Mouse (Mus musculus) ovary, postnatal 10 days (tissue): ENCODE data around the gene Gm36864.
"Not testable (repeated sequence)": the region's sequence is repeated elsewhere in the genome, so short reads cannot be mapped to it uniquely, and the experiment has no call there.

Experiments used
- DNase-seq: peaks from one replicate; pipeline ENCODE4 v3.0.0; 2022; ENCODE audit warnings: low spot score

The Gm36864 gene

DNA sequence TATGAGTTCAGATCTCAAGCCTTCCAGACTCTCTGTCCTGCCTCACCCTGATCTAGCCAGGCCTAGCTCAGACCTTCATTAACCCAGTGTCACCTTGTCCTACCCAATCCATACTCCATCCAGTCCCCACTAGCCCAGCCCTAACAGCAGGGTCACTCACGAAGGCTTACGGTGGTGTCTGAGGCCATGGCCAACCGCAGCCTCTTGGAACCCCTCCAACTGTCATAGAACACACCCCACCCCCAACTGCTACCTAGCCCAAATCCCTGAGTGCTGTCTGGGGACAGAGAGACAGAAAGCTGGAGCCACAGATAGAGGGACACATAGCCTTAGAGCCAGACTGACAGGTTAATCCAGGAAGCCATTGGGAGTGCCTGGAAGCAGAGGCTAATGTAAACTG lies at the start of gene Gm36864:
Gene Gm36864 (plus strand): TSS at position 269 of the 400 bp plus-strand sequence.
- DNase-seq: no peak

GRCm38 (mm10) chr7:44186516-44186915 lies 49.5 kb upstream of the Gm36864 start:
- DNase-seq: not testable (repeated sequence)

- not testable (repeated sequence) for DNase-seq
These were observed 48.0 kb upstream of the Gm36864 start, which contains the start of gene Klk1b24 for GRCm38 (mm10) chr7:44187936-44188335. TSS of gene Klk1b24 (plus strand) at chr7:44188236.

DNA sequence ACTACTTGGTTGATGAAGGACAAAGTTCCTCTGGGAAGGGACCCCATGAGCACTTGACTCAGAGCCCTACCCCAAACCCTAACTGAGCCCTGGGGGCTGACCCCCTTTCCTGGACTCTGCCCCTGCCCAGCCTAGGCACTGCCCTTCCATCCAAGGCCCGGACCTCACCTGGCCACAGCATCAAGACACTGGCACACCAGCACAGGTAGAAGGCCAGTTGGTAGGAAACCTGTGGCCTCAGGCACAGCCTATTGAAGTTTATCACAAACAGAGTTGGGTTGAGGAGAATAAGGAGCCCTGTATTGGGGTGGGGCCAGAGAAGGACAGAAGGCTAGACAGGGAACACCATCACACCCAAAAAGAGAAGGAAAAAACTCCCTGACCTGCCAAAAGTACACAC lies 42.5 kb upstream of the Gm36864 start:
- DNase-seq: not testable (repeated sequence)

DNA sequence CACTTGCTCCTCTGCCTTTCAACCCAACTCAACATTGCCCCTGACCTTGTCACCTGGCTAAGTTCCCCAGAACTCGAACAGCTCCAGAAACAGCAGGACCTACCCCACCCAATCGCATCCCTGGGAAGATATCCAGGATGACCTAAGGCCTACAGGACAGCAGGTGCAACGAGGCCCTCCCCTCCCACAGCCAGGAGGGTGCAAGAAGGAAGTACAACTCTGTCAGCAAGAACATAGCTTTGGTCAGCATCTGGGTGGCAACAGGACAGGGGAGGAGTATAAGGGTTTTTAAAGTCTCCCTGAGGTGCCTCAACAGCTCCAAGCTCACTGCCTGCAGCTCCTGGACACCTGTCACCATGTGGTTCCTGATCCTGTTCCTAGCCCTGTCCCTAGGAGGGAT lies 38.1 kb upstream of the Gm36864 start, which contains the start of gene Klk1b3:
Gene Klk1b3 (plus strand): TSS at position 301 of the 400 bp plus-strand sequence.
- no peak for DNase-seq

DNA sequence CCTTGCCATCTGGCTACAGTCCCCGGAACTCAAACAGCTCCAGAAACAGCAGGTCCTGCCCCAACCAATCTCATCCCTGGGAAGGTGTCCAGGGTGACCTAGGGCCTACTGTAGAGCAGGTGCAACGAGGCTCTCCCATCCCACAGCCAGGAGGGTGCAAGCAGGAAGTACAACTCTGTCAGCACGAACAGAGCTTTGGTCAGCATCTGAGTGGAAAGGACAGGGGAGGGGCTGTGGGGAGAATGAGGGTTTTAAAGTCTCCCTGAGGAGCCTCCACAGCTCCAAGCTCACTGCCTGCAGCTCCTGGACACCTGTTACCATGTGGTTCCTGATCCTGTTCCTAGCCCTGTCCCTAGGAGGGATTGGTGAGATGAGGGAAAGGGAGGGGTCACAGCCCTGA lies 28.8 kb upstream of the Gm36864 start, which contains the start of gene Klk1b4:
Gene Klk1b4 (plus strand): TSS at position 301 of the 400 bp plus-strand sequence.
- not testable (repeated sequence) for DNase-seq

- no peak for DNase-seq
These were observed 27.7 kb upstream of the Gm36864 start for GRCm38 (mm10) chr7:44208307-44208706.

- no peak for DNase-seq
These were observed 20.3 kb upstream of the Gm36864 start, which contains the start of gene Klk1b5 for GRCm38 (mm10) chr7:44215645-44216044. TSS of gene Klk1b5 (plus strand) at chr7:44215945.

DNA sequence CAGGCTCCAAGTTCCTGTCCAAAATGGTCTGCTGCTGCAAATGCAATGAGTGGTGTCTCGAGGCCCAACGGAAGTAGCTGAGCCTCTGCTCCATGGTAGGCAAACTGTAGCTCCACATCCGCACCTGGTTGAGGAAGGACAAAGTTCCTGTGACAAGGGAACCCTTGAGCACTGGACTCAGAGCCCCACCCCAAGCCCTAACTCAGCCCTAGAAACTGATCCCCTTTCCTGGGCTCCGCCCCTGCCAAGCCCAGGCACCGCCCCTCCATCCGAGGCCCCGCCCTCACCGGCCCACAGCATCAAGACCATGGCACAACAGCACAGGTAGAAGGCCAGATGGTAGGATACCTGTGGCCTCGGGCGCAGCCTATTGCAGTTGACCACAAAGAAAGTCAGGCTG lies 14.4 kb upstream of the Gm36864 start:
- not testable (repeated sequence) for DNase-seq

DNA sequence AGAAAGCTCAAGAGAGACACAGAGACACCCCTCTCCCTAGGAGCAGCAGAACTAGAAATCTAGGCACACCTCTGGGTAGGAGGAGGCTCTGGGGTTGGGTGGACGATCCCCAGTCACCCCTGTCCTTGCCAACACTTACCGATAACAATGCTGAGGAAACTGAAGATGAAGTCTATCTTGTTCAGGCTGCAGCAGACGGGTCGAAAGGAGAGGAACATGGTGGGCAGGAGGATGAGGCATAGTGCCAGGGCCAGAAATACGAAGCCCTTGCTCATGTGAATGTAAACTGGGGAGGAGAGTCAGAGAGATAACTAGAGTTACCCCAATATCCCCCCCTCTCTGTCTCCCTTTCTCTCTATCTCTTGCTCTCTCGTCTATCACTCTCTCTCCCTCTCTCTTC lies 13.6 kb upstream of the Gm36864 start:
- not testable (repeated sequence) for DNase-seq

DNA sequence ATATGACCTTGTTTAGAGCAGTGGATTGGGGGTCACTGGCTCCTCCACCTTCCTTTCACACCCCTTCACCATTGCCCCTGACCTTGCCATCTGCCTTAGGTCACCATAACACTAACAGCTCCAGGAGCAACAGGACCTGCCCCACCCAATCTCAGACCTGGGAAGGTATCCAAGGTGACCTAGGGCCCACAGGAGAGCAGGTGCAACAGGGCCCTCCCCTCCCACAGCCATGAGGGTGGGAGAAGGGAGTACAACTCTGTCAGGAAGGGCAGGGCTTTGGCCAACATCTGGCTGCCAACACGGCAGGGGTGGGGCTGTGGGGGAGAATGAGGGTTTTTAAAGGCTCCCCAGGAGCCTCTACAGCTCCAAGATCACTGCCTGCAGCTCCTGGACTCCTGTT lies 10.9 kb upstream of the Gm36864 start, which contains the start of gene Klk1:
Gene Klk1 (plus strand): TSS at position 285 of the 400 bp plus-strand sequence.
- DNase-seq: no peak

DNA sequence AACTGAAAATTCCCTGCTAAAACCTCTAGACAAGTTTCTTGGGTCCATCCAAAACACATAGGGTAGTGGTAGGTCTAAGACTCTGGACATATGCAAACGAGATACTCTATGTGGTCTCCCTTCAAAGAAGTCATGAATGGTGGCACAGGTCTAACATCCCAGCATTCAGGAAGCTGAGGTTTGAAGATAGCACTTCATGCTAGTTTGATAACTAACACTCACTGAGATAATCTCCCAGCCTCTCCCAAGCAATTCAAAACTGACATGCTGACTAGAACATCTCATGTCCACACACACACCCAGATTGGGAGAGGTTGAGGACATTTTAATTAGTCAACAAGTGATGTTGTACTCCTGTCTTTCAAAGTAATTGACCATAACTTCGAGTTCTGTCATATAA lies 3.9 kb downstream of the Gm36864 start:
- DNase-seq: no peak

- DNase-seq: no peak
These were observed 4.7 kb downstream of the Gm36864 start for GRCm38 (mm10) chr7:44240712-44241111.

GRCm38 (mm10) chr7:44241163-44241562 lies 5.2 kb downstream of the Gm36864 start:
- no peak for DNase-seq

DNA sequence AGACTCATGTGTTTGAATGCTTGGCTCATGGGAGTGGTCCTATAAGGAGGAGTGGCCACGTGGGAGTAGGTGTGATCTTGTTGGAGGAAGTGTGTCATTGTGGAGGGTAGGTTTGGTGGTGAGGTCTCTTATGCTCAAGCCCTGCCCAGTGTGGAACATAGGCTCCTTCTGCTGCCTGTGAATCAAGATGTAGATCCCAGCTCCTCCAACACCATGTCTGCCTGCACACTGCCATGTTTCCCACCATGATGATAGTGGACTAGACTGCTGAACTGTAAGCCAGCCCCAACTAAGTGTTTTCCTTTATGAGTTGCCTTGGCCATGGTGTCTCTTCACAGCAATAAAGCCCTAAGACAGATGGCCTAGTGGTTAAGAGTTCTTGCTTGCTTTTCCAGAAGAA lies 8.1 kb downstream of the Gm36864 start:
- DNase-seq: no peak

DNA sequence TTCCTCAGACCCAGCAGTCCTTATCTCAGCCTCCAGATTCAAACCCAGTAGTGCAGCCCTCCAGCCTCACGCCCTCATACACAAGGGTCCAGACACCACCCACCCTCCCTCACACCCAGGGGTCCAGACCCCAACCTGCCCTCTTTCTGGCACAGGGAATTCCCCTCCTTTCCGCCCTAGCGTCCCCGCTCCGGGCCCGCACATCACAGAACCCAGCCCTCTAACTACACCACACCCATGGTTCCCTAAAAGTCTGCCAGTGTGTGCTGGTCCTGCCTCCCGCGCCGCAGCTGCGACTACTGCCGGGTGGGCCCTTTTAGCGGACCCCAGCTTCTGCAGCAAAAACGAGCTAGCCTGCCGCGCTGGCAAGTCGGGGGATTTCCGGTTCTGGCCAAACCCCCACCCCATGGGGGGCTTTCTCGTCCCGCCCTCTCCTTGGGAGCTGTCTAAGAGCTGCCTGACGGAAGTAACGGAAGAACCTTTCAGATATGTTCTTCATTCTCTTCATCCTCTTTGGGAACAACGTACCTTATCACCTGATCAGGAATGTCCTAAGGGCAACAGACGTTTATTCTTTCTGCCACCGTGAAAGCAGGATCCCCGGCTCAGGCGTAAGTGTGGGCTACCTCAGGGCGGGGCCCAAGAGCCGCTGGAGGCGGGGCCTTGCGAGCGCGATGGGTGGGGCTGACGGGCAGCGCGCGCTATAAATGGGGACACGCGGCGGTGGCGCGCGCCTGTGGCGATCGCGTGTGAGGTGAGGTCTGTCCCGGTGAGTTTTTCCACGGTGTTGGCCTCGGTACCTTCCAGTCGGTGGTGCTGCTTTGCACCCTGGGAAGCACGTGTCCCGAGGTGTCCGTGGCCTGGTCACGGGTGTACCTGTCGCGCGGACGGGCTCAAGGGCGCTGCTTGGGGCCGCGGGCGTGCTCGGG lies 10.3 kb downstream of the Gm36864 start, which contains the start of the genes 1700028J19Rik and 2410002F23Rik:
Gene 1700028J19Rik (minus strand): TSS at position 641 of the 929 bp plus-strand sequence.
Gene 2410002F23Rik (plus strand): TSS at position 668 of the 929 bp plus-strand sequence.
- DNase-seq: peak; percentile 88

- DNase-seq: no peak
These were observed 11.1 kb downstream of the Gm36864 start for GRCm38 (mm10) chr7:44246984-44247470.

- DNase-seq: no peak
These were observed 12.0 kb downstream of the Gm36864 start for GRCm38 (mm10) chr7:44247971-44248370.

GRCm38 (mm10) chr7:44249248-44249647 lies 13.3 kb downstream of the Gm36864 start:
- no peak for DNase-seq

GRCm38 (mm10) chr7:44250732-44251275 lies 14.8 kb downstream of the Gm36864 start:
- not testable (repeated sequence) for DNase-seq

DNA sequence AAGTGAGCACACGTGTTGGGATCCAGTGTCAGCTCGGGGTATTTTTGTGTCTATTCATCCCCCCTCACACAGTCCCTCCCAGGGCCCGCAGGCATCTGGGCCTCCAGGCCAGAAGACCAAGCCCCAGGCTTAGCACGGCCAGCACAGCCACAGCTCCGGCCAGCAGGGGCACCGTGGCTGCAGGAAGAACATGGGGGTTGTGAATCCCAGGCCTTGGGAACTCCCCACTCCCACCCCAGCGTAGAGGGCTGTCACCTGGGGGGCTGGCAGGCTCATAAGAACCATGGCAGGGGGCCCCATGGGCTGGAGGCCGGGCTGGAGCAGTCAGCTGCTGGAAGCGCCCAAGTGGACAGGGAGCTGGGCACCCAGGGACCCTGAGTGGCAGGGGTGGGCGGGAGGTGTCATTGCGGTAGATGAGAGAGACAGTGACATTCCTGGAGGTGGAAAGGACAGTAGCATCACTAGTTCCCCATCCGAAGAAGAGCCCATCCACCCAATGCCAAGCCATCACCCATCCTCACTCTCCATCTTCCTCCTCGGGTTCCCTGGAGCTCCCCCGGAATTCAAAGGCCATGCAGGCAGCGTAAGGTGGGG lies 17.1 kb downstream of the Gm36864 start:
- no peak for DNase-seq

DNA sequence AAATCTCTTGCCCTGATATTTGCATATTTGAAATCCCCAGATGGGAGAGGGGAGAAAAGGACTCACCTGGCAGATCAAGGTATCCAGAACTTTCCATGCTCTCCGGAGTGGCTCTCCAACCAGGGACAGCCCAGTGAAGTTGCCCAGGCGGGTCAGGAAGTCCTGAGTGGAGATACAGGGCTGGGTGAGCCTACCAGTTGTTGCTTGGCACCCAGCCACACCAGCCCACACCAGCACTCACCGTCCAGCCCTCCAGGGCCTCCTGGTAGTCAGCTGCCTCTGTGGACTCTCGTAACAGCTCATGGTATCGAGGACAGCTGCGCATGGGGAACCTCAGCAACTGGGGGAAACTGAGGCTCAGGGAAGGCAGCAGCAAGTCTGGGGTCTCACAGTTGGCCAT lies 19.0 kb downstream of the Gm36864 start:
- DNase-seq: no peak
